Mouse (Mus musculus) urinary bladder, postnatal 25 days (tissue): ENCODE data around the gene Trpt1.
A peak's percentile ranks its signal among the peaks of the same experiment; 100 is the strongest.

Source experiments
- DNase-seq: peaks from one replicate; pipeline ENCODE4 v3.0.0; 2022; ENCODE audit warnings: low spot score

Gene Trpt1

GRCm38 (mm10) chr19:6993011-6993770, 2.7 kb upstream of the Trpt1 start:
- no peak for DNase-seq

GRCm38 (mm10) chr19:6994002-6994401, 1.9 kb upstream of the Trpt1 start:
- no peak for DNase-seq

GRCm38 (mm10) chr19:6994489-6994888, 1.4 kb upstream of the Trpt1 start:
- DNase-seq, result no peak

- no peak for DNase-seq
Observed at GRCm38 (mm10) chr19:6995255-6995991, 508 bp upstream of the Trpt1 start.

- no peak for DNase-seq
Observed at GRCm38 (mm10) chr19:6997721-6998290, 1.9 kb downstream of the Trpt1 start.

- DNase-seq, result no peak
Observed at GRCm38 (mm10) chr19:6999360-7000063, 3.6 kb downstream of the Trpt1 start.

- DNase-seq, result no peak
Observed at GRCm38 (mm10) chr19:7006892-7007593, 11.1 kb downstream of the Trpt1 start.

- DNase-seq, result no peak
Observed at GRCm38 (mm10) chr19:7012426-7012825, 16.5 kb downstream of the Trpt1 start.

- peak; percentile 38 for DNase-seq
Observed at GRCm38 (mm10) chr19:7013984-7014383, 18.1 kb downstream of the Trpt1 start.

- DNase-seq, result no peak
Observed at GRCm38 (mm10) chr19:7014481-7015135, 18.7 kb downstream of the Trpt1 start.

GRCm38 (mm10) chr19:7017541-7018457, 21.9 kb downstream of the Trpt1 start:
- no peak for DNase-seq

GRCm38 (mm10) chr19:7018546-7018945, 22.6 kb downstream of the Trpt1 start:
- no peak for DNase-seq

- no peak for DNase-seq
Observed at GRCm38 (mm10) chr19:7019191-7019590, 23.3 kb downstream of the Trpt1 start, which contains the start of gene Fermt3. Fermt3 (minus strand) TSS chr19:7019469.

- DNase-seq, result no peak
Observed at GRCm38 (mm10) chr19:7020224-7020641, 24.3 kb downstream of the Trpt1 start.

- no peak for DNase-seq
Observed at GRCm38 (mm10) chr19:7029531-7029930, 33.6 kb downstream of the Trpt1 start.

- DNase-seq, result no peak
Observed at GRCm38 (mm10) chr19:7034006-7034405, 38.1 kb downstream of the Trpt1 start.

GRCm38 (mm10) chr19:7039088-7039720, 43.3 kb downstream of the Trpt1 start:
- DNase-seq, result peak; percentile 53

GRCm38 (mm10) chr19:7039841-7040636, 44.1 kb downstream of the Trpt1 start, which contains the start of gene Stip1:
Stip1 (minus strand) TSS chr19:7039967.
- peak; percentile 94 for DNase-seq
